23 mouse cellular contexts compared by ENCODE assay signal in genomic region chr2:30379307-30379706, GRCm38 (mm10). TPM values are rescaled to one million over a fixed set of nuclear protein-coding genes. Genes with fewer than 3 reads are reported as not detected.
A peak's percentile ranks its signal among the peaks of the same experiment; 100 is the strongest.
DNase-seq lines count a peak whose midpoint lies in the region; ATAC-seq and TF ChIP-seq lines count a peak whose summit lies in the region.
"Had no signal": no experiment of that assay in that cellular context is flagged by ENCODE, and none has a peak within 500 bp of the region (broad histone marks: within the 10 kb centered on the region; RNA-seq: fewer than 3 reads in every experiment).

No protein-coding gene starts in this region.

- no peak overlapping the region for H3K4me3 ChIP-seq in lung, embryonic 14.5 days (ENCODE audit: low read depth, low read length)
- no peak overlapping the region for H3K4me3 ChIP-seq in brown adipose tissue, adult 24 weeks (ENCODE audit: insufficient read depth, low read depth, low read length)
- no peak overlapping the region for H3K4me3 ChIP-seq in liver, embryonic 16.5 days (ENCODE audit: low read depth, low read length)
- no peak overlapping the region for H3K4me3 ChIP-seq in hindbrain, embryonic 14.5 days (replicated peaks; ENCODE audit: low read length)
- H3K4me3 ChIP-seq: forebrain, embryonic 13.5 days; hindbrain, embryonic 12.5 days; limb, embryonic 10.5 days; limb, embryonic 15.5 days had no signal

- H3K9me3 ChIP-seq in lung, embryonic 14.5 days (ENCODE audit: low read depth, low read length) = no peaks in the 10 kb centered on the region
- H3K9me3 ChIP-seq in liver, embryonic 16.5 days (replicated peaks; ENCODE audit: control insufficient read depth, low read length) = no peaks in the 10 kb centered on the region
- H3K9me3 ChIP-seq in hindbrain, embryonic 14.5 days (ENCODE audit: control insufficient read depth, low read length) = no peaks in the 10 kb centered on the region
- H3K9me3 ChIP-seq: forebrain, embryonic 13.5 days; hindbrain, embryonic 12.5 days; limb, embryonic 10.5 days; limb, embryonic 15.5 days had no signal

- peaks cover 84% of the 10 kb centered on the region for H3K36me3 ChIP-seq in lung, embryonic 14.5 days (ENCODE audit: insufficient read depth)
- 0 out of 2 replicates have a peak, but pooled peaks cover 2% of the 10 kb centered on the region for H3K36me3 ChIP-seq in liver, embryonic 16.5 days (ENCODE audit: control insufficient read depth, insufficient read depth)
- H3K36me3 ChIP-seq in hindbrain, embryonic 14.5 days (replicated peaks; ENCODE audit: control insufficient read depth, insufficient read depth) = peaks cover 92% of the 10 kb centered on the region

- H3K4me2 ChIP-seq in lung, embryonic 14.5 days = no peak overlapping the region
- no peak overlapping the region for H3K4me2 ChIP-seq in liver, embryonic 16.5 days (ENCODE audit: low read depth, low read length)
- no peak overlapping the region for H3K4me2 ChIP-seq in hindbrain, embryonic 14.5 days (replicated peaks)
- H3K4me2 ChIP-seq: forebrain, embryonic 13.5 days; hindbrain, embryonic 12.5 days; limb, embryonic 15.5 days had no signal

- no peak for ATAC-seq in lung, embryonic 14.5 days (ENCODE audit: insufficient read depth)
- 0 out of 2 replicates have a peak, but pooled peaks have one; percentile 35 for ATAC-seq in liver, embryonic 16.5 days (ENCODE audit: low read depth)
- ATAC-seq in hindbrain, embryonic 14.5 days (ENCODE audit: low FRiP score) = no peak
- ATAC-seq: activated CD4-positive, CD25-positive, alpha-beta regulatory T cell, adult 4 months; forebrain, embryonic 13.5 days; intestine, postnatal 0 days had no signal

- 59% methylated on average over 7 of the region's 7 CpGs for WGBS in lung, embryonic 14.5 days
- WGBS in liver, embryonic 16.5 days (ENCODE audit: insufficient replicate concordance) = 67% methylated on average over 7 of the region's 7 CpGs
- WGBS in hindbrain, embryonic 14.5 days = 93% methylated on average over 7 of the region's 7 CpGs

- no peak overlapping the region for H3K27ac ChIP-seq in lung, embryonic 14.5 days (ENCODE audit: low read depth)
- H3K27ac ChIP-seq in brown adipose tissue, adult 24 weeks (replicated peaks; ENCODE audit: low read depth, low read length) = peak overlapping the region; percentile 90
- H3K27ac ChIP-seq in liver, embryonic 16.5 days (ENCODE audit: low read length) = no peak overlapping the region
- H3K27ac ChIP-seq in hindbrain, embryonic 14.5 days = no peak overlapping the region
- H3K27ac ChIP-seq: forebrain, embryonic 13.5 days; hindbrain, embryonic 12.5 days; limb, embryonic 10.5 days; limb, embryonic 15.5 days had no signal

- H3K4me1 ChIP-seq in lung, embryonic 14.5 days (ENCODE audit: insufficient read depth) = no peaks in the 10 kb centered on the region
- H3K4me1 ChIP-seq in brown adipose tissue, adult 24 weeks (ENCODE audit: control insufficient read depth, insufficient read depth, insufficient read length, low read length) = peaks cover 16% of the 10 kb centered on the region
- peaks cover 27% of the 10 kb centered on the region for H3K4me1 ChIP-seq in liver, embryonic 16.5 days (ENCODE audit: control insufficient read depth, low read depth, low read length)
- no peaks in the 10 kb centered on the region for H3K4me1 ChIP-seq in hindbrain, embryonic 14.5 days (replicated peaks; ENCODE audit: control insufficient read depth, insufficient read depth, low read length)
- H3K4me1 ChIP-seq: forebrain, embryonic 13.5 days; hindbrain, embryonic 12.5 days; limb, embryonic 10.5 days; limb, embryonic 15.5 days had no signal

- H3K9ac ChIP-seq in lung, embryonic 14.5 days = no peak overlapping the region
- H3K9ac ChIP-seq in liver, embryonic 16.5 days (ENCODE audit: low read depth, low read length) = no peak overlapping the region
- H3K9ac ChIP-seq in hindbrain, embryonic 14.5 days = no peak overlapping the region
- H3K9ac ChIP-seq: forebrain, embryonic 13.5 days; hindbrain, embryonic 12.5 days; limb, embryonic 15.5 days had no signal

- peak; percentile 51 for DNase-seq in adrenal gland, postnatal 10 days
- no peak for DNase-seq in adrenal gland, adult 8-10 months
- DNase-seq in lung, embryonic 14.5 days = peak; percentile 57
- DNase-seq in lung, postnatal 14 days = no peak
- no peak for DNase-seq in hindbrain, embryonic 14.5 days (ENCODE audit: low spot score)
- DNase-seq: adrenal gland, postnatal 36 days; cerebellum, adult 8-10 months; cerebellum, postnatal 36 days; gastrocnemius, postnatal 14 days; heart, postnatal 36 days; kidney, adult 9 months; kidney, postnatal 14 days; layer of hippocampus, adult 9-11 months; midbrain, embryonic 14.5 days had no signal

- no peaks in the 10 kb centered on the region for H3K27me3 ChIP-seq in lung, embryonic 14.5 days (ENCODE audit: insufficient read depth, low read length)
- no peaks in the 10 kb centered on the region for H3K27me3 ChIP-seq in liver, embryonic 16.5 days (ENCODE audit: control insufficient read depth, insufficient read depth, low read depth, low read length)
- H3K27me3 ChIP-seq in hindbrain, embryonic 14.5 days (ENCODE audit: control insufficient read depth, insufficient read depth, low read length) = no peaks in the 10 kb centered on the region
- H3K27me3 ChIP-seq: CH12.LX; forebrain, embryonic 13.5 days; hindbrain, embryonic 12.5 days; limb, embryonic 15.5 days had no signal

- TF ChIP-seq CTCF in lung, embryonic 14.5 days (IDR thresholded peaks at IDR 0.05; ENCODE audit: low read depth) = no peak

RNA-seq across cellular contexts. Expression of gene Dolpp1, which starts 12.7 kb away (rescaled TPM):
- total RNA-seq in adrenal gland, postnatal 10 days (2021) = 10 to 100 TPM; 14.5 to 23.6 TPM
- total RNA-seq in adrenal gland, adult 8-10 months (2022) = 10 to 100 TPM; 18.0 to 24.2 (median 19.8) TPM
- polyA plus RNA-seq in lung, embryonic 14.5 days (2014; fragmentation: Nextera tagmentation; extraction: Ambion mirVana) = 32.6 and 34.2 TPM in 2 replicates
- 10.4 and 13.8 TPM in 2 replicates for polyA plus RNA-seq in brown adipose tissue, adult 24 weeks (2012; ENCODE audit: insufficient read depth, insufficient read length, missing spikeins)
- polyA plus RNA-seq in liver, embryonic 16.5 days (2015; fragmentation: Nextera tagmentation; extraction: Ambion mirVana) = 14.7 and 16.5 TPM in 2 replicates
- polyA plus RNA-seq in hindbrain, embryonic 14.5 days (2014; fragmentation: Nextera tagmentation; extraction: Ambion mirVana) = 51.6 and 54.2 TPM in 2 replicates

RNA-seq across cellular contexts. Expression of gene Miga2, which starts 15.3 kb away (rescaled TPM):
- total RNA-seq in adrenal gland, postnatal 10 days (2021) = 100 to 1,000 TPM in 1 of 2 experiments, 10 to 100 TPM in 1; 97.5 to 111 TPM
- 100 to 1,000 TPM in 1 of 4 experiments, 10 to 100 TPM in 3; 80.6 to 104 (median 91.1) TPM for total RNA-seq in adrenal gland, adult 8-10 months (2022)
- polyA plus RNA-seq in lung, embryonic 14.5 days (2014; fragmentation: Nextera tagmentation; extraction: Ambion mirVana) = 19.9 and 24.5 TPM in 2 replicates
- polyA plus RNA-seq in brown adipose tissue, adult 24 weeks (2012; ENCODE audit: insufficient read depth, insufficient read length, missing spikeins) = 77.1 and 78.5 TPM in 2 replicates
- polyA plus RNA-seq in liver, embryonic 16.5 days (2015; fragmentation: Nextera tagmentation; extraction: Ambion mirVana) = 6.5 and 7.2 TPM in 2 replicates
- 27.3 and 32.3 TPM in 2 replicates for polyA plus RNA-seq in hindbrain, embryonic 14.5 days (2014; fragmentation: Nextera tagmentation; extraction: Ambion mirVana)

RNA-seq across cellular contexts. Expression of gene Sh3glb2, which starts 20.2 kb away (rescaled TPM):
- total RNA-seq in adrenal gland, postnatal 10 days (2021) = 10 to 100 TPM; 70.9 to 89.7 TPM
- 100 to 1,000 TPM in 2 of 4 experiments, 10 to 100 TPM in 2; 85.4 to 115 (median 101) TPM for total RNA-seq in adrenal gland, adult 8-10 months (2022)
- polyA plus RNA-seq in lung, embryonic 14.5 days (2014; fragmentation: Nextera tagmentation; extraction: Ambion mirVana) = 57.5 and 59.9 TPM in 2 replicates
- 66.4 and 76.9 TPM in 2 replicates for polyA plus RNA-seq in brown adipose tissue, adult 24 weeks (2012; ENCODE audit: insufficient read depth, insufficient read length, missing spikeins)
- polyA plus RNA-seq in liver, embryonic 16.5 days (2015; fragmentation: Nextera tagmentation; extraction: Ambion mirVana) = 17.0 and 19.1 TPM in 2 replicates
- 140 and 143 TPM in 2 replicates for polyA plus RNA-seq in hindbrain, embryonic 14.5 days (2014; fragmentation: Nextera tagmentation; extraction: Ambion mirVana)

RNA-seq across cellular contexts. Expression of gene Crat, which starts 36.3 kb away (rescaled TPM):
- total RNA-seq in adrenal gland, postnatal 10 days (2021) = 100 to 1,000 TPM; 317 to 355 TPM
- 100 to 1,000 TPM in 1 of 4 experiments, 10 to 100 TPM in 3; 59.0 to 122 (median 95.3) TPM for total RNA-seq in adrenal gland, adult 8-10 months (2022)
- 28.0 and 30.3 TPM in 2 replicates for polyA plus RNA-seq in lung, embryonic 14.5 days (2014; fragmentation: Nextera tagmentation; extraction: Ambion mirVana)
- 378 and 560 TPM in 2 replicates for polyA plus RNA-seq in brown adipose tissue, adult 24 weeks (2012; ENCODE audit: insufficient read depth, insufficient read length, missing spikeins)
- 24.2 and 31.3 TPM in 2 replicates for polyA plus RNA-seq in liver, embryonic 16.5 days (2015; fragmentation: Nextera tagmentation; extraction: Ambion mirVana)
- polyA plus RNA-seq in hindbrain, embryonic 14.5 days (2014; fragmentation: Nextera tagmentation; extraction: Ambion mirVana) = 30.3 and 32.0 TPM in 2 replicates

RNA-seq across cellular contexts. Expression of gene Ptpa, which starts 36.5 kb away (rescaled TPM):
- total RNA-seq in adrenal gland, postnatal 10 days (2021) = 100 to 1,000 TPM; 152 to 170 TPM
- total RNA-seq in adrenal gland, adult 8-10 months (2022) = 100 to 1,000 TPM; 135 to 153 (median 141) TPM
- polyA plus RNA-seq in lung, embryonic 14.5 days (2014; fragmentation: Nextera tagmentation; extraction: Ambion mirVana) = 85.7 and 95.5 TPM in 2 replicates
- 83.8 and 94.3 TPM in 2 replicates for polyA plus RNA-seq in brown adipose tissue, adult 24 weeks (2012; ENCODE audit: insufficient read depth, insufficient read length, missing spikeins)
- 121 TPM in 2 replicates for polyA plus RNA-seq in liver, embryonic 16.5 days (2015; fragmentation: Nextera tagmentation; extraction: Ambion mirVana)
- polyA plus RNA-seq in hindbrain, embryonic 14.5 days (2014; fragmentation: Nextera tagmentation; extraction: Ambion mirVana) = 71.7 and 79.8 TPM in 2 replicates

Comparison
In these comparisons a context has a peak if more than half of its experiments do, and no peak if none do; other contexts are left out.
1. DNase-seq: peak in adrenal gland, postnatal 10 days (single experiment) and lung, embryonic 14.5 days (single experiment); none in adrenal gland, adult 8-10 months (single experiment), lung, postnatal 14 days (single experiment) and hindbrain, embryonic 14.5 days (single experiment).